ENCODE assay signal across 27 mouse cellular contexts in genomic region chr10:128995796-128996195, GRCm38 (mm10). TPM values are rescaled to one million over a fixed set of nuclear protein-coding genes. Genes with fewer than 3 reads are reported as not detected.
"Had no signal": no experiment of that assay in that cellular context is flagged by ENCODE, and none has a peak within 500 bp of the region (broad histone marks: within the 10 kb centered on the region; RNA-seq: fewer than 3 reads in every experiment).

No protein-coding gene starts in this region.

- H3K27me3 ChIP-seq: midbrain, embryonic 12.5 days; midbrain, embryonic 15.5 days; neural tube, embryonic 12.5 days had no signal

- ATAC-seq: liver, postnatal 0 days; lung, postnatal 0 days; midbrain, embryonic 15.5 days had no signal

- H3K4me3 ChIP-seq: midbrain, embryonic 12.5 days; midbrain, embryonic 15.5 days; neural tube, embryonic 12.5 days had no signal

- H3K4me1 ChIP-seq: midbrain, embryonic 12.5 days; midbrain, embryonic 15.5 days; neural tube, embryonic 12.5 days had no signal

- H3K4me2 ChIP-seq: liver, embryonic 11.5 days; lung, embryonic 14.5 days; midbrain, embryonic 12.5 days; midbrain, embryonic 15.5 days; neural tube, embryonic 12.5 days had no signal

- H3K27ac ChIP-seq: liver, embryonic 14.5 days; macrophage; midbrain, embryonic 12.5 days; midbrain, embryonic 15.5 days; neural tube, embryonic 12.5 days had no signal

- H3K9ac ChIP-seq: liver, embryonic 14.5 days; liver, postnatal 0 days; lung, embryonic 14.5 days; midbrain, embryonic 12.5 days; midbrain, embryonic 15.5 days; neural tube, embryonic 12.5 days had no signal

- H3K9me3 ChIP-seq: midbrain, embryonic 12.5 days; midbrain, embryonic 15.5 days; neural tube, embryonic 12.5 days had no signal

- DNase-seq: kidney, adult 2 months; kidney, postnatal 10 days; kidney, postnatal 4 days; left cerebral cortex, postnatal 4 days; liver, postnatal 0 days; lung, embryonic 14.5 days; thymus, adult 18-20 months; thymus, postnatal 36 days had no signal

- H3K36me3 ChIP-seq: midbrain, embryonic 12.5 days; midbrain, embryonic 15.5 days; neural tube, embryonic 12.5 days had no signal

RNA-seq across cellular contexts. Expression of gene Olfr9, which starts 6.6 kb away (rescaled TPM):
- total RNA-seq: layer of hippocampus, adult 18-20 months; layer of hippocampus, postnatal 14 days; left cerebral cortex, adult 8-10 months; left cerebral cortex, postnatal 14 days; left cerebral cortex, postnatal 4 days; megakaryocyte, adult 5-6 weeks had no signal
- polyA plus RNA-seq: kidney, adult 2 months; kidney, embryonic 14.5 days; limb, embryonic 14.5 days; liver, embryonic 11.5 days; liver, embryonic 14.5 days; liver, postnatal 0 days; lung, embryonic 14.5 days; lung, postnatal 0 days; macrophage; midbrain, embryonic 12.5 days; midbrain, embryonic 15.5 days; neural tube, embryonic 12.5 days; small intestine, adult 2 months; spleen, adult 2 months; stomach, embryonic 16.5 days; testis, adult 2 months; urinary bladder, adult 2 months had no signal

RNA-seq across cellular contexts. Expression of gene Olfr763, which starts 14.8 kb away (rescaled TPM):
- total RNA-seq: layer of hippocampus, adult 18-20 months; layer of hippocampus, postnatal 14 days; left cerebral cortex, adult 8-10 months; left cerebral cortex, postnatal 14 days; left cerebral cortex, postnatal 4 days; megakaryocyte, adult 5-6 weeks had no signal
- polyA plus RNA-seq: kidney, adult 2 months; kidney, embryonic 14.5 days; limb, embryonic 14.5 days; liver, embryonic 11.5 days; liver, embryonic 14.5 days; liver, postnatal 0 days; lung, embryonic 14.5 days; lung, postnatal 0 days; macrophage; midbrain, embryonic 12.5 days; midbrain, embryonic 15.5 days; neural tube, embryonic 12.5 days; small intestine, adult 2 months; spleen, adult 2 months; stomach, embryonic 16.5 days; testis, adult 2 months; urinary bladder, adult 2 months had no signal

RNA-seq across cellular contexts. Expression of gene Mettl7b, which starts 35.0 kb away (rescaled TPM):
- total RNA-seq: layer of hippocampus, adult 18-20 months; layer of hippocampus, postnatal 14 days; left cerebral cortex, adult 8-10 months; left cerebral cortex, postnatal 14 days; left cerebral cortex, postnatal 4 days; megakaryocyte, adult 5-6 weeks had no signal
- polyA plus RNA-seq: liver, embryonic 11.5 days; liver, embryonic 14.5 days; lung, embryonic 14.5 days; macrophage; midbrain, embryonic 12.5 days; midbrain, embryonic 15.5 days; neural tube, embryonic 12.5 days; spleen, adult 2 months had no signal

RNA-seq across cellular contexts. Expression of gene Olfr764-ps1, which starts 43.9 kb away (rescaled TPM):
- total RNA-seq: layer of hippocampus, adult 18-20 months; layer of hippocampus, postnatal 14 days; left cerebral cortex, adult 8-10 months; left cerebral cortex, postnatal 14 days; left cerebral cortex, postnatal 4 days; megakaryocyte, adult 5-6 weeks had no signal
- polyA plus RNA-seq: kidney, adult 2 months; kidney, embryonic 14.5 days; liver, embryonic 11.5 days; liver, embryonic 14.5 days; liver, postnatal 0 days; lung, embryonic 14.5 days; lung, postnatal 0 days; macrophage; midbrain, embryonic 12.5 days; midbrain, embryonic 15.5 days; neural tube, embryonic 12.5 days; small intestine, adult 2 months; spleen, adult 2 months; stomach, embryonic 16.5 days; urinary bladder, adult 2 months had no signal

RNA-seq across cellular contexts. Expression of gene Olfr765, which starts 54.0 kb away (rescaled TPM):
- total RNA-seq: layer of hippocampus, adult 18-20 months; layer of hippocampus, postnatal 14 days; left cerebral cortex, adult 8-10 months; left cerebral cortex, postnatal 14 days; left cerebral cortex, postnatal 4 days; megakaryocyte, adult 5-6 weeks had no signal
- polyA plus RNA-seq: kidney, adult 2 months; kidney, embryonic 14.5 days; limb, embryonic 14.5 days; liver, embryonic 11.5 days; liver, embryonic 14.5 days; liver, postnatal 0 days; lung, embryonic 14.5 days; lung, postnatal 0 days; macrophage; midbrain, embryonic 12.5 days; midbrain, embryonic 15.5 days; neural tube, embryonic 12.5 days; small intestine, adult 2 months; spleen, adult 2 months; stomach, embryonic 16.5 days; testis, adult 2 months; urinary bladder, adult 2 months had no signal
